Mouse (Mus musculus): ENCODE measurements around the gene Celf2.

Celf2 gene

DNA sequence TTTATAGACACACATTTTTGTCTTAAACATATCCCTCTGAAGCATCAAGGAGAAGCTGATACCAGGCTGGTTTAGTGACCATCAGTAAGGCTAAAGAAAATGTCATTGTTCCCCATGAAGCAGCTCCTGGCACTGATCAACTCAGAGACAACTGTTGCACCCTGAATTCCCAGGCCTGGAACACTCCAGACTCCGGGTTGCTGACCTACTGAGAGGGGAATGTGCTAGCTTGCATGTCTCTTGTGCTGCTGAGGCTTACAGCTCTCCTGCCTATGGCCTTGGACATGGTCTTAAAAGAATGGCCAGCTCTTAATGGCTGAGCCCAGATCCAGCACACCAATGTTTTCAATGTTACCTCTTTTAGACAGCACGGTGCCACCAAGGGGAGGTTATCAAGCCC is 970.9 kb downstream of the Celf2 start:
- DNase-seq = peak; percentile 31

DNA sequence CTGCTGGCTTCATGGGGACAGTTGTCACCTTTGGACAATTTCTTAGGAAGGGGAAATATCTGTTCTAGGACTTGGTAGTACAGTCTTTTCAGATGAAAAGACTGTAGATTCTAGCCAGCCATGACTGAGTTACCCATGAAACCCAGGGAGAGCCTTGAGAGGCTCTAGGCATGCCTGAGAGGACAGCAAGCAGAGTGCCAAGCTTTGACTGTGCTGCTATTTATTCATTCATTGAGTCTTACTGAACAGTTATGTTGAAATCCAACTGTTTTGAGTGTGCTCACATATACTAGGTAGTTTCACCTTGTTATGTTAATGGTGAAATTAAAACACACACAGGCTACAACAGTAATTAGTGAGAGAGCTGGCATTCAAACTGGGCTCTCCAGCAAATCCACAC is 971.3 kb downstream of the Celf2 start:
- peak; percentile 54 for DNase-seq

DNA sequence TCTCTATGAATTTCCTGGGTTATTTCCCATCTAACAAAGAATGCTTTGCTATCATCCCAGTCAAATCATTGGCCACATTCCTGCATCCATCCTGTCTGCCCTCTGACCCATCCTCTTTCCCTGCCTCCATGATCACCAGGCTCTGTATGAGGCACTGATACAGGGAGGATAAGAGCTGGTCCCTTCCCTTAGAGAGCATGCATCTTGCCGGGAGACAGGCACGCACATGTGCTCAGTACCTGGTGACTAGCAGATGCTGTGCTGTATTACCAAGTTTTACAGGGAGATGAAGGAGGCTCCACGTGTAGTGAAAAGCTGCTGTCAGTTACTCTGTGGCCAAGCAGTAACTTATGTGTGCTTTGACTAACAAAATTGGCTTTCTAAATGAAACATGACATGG is 972.0 kb downstream of the Celf2 start:
- DNase-seq = peak; percentile 68

DNA sequence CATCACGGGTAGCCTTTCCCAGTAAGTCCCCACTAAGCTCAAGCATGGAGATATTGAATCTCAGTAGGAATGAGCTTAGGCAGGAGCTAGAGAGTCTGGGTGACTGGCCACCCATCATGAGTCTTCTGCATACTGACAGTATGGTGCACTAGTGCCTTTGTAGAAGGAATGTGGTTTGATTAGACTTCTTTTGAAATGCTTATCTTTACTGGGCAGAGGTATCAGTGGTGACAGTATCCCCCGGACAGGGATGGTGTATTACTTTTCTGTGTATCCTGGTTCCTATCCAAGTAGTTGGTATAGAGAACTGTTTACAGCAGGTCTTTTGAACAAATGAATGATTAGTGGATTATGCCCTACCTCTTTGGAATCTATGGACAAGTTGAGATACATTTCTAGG is 973.0 kb downstream of the Celf2 start:
- no peak for DNase-seq

DNA sequence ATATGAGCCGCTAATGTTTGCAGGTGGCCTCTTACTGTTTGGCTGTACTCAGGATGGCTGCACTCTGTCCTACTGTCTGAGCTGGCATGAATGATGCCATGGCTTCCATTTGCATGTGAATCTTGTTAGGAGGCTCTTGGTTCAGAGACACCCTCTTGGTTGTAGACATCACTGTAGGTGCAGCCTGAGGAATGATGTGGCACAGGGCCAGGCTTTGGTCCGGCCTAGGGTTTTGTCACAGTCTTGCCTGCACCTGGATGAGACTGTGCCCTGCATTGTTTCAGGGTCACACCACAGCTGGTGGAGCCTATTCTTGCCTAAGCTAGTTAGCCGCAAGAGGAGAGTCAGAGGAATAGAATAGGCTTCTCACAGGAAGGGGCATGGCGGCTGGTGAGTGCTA is 977.0 kb downstream of the Celf2 start:
- DNase-seq = peak; percentile 85

DNA sequence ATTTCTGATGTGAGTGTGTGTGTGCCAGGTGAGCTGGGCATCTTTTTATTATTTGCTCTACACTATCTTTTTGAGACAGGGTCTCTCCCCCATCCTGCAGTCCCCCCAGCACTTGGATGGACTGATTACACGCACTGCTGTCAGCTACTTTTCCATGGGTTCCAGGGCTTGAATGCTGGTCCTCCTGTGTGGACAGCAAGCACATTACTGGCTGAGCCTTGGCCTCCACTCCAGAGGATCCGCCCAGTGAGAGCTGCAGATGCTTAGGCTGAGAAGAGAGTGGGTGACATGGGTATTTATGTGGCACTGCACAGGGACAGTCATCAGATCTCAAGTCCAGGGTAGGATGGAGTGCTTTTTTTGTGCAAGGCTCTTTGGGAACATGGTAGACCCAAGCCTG is 981.3 kb downstream of the Celf2 start:
- DNase-seq = peak; percentile 64

DNA sequence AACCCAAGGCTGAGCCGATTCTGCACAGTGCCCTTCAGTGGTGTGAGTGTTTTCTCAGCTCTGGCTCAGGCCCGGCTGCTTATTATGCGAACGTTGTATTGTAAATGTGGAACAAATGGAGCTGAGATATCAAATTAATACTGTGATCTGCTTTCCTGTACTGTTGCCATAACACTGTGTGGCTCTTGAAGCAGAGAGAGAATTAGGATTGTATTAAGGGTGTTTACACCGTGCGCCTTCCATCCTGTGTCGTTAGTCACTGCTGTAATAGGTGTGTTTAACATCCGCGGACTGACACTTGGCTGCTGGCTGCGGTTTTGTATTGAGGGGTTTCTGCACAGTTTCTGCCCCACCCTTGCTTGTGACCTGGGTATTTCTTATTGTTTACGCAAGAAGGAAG is 982.5 kb downstream of the Celf2 start:
- no peak for DNase-seq

DNA sequence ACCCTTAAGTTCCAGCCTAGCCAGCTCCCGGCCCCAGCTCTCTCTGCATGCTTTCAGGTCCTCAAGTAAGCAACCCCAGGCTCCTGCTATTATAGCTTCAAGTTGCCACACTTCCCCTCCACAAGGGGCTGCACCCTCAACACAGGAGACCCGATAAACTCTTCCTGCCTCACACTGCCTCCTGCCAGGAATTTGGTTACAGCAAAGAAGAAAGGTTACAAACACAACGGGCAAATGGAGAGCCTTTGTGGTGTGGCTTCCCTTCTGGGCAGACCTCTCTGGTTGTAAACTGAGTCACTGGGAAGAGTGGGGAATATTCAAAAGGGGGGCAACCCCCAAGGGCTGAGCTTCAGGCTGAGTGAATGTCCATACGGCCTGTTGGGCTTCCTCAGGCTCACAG is 983.1 kb downstream of the Celf2 start:
- DNase-seq = peak; percentile 74

DNA sequence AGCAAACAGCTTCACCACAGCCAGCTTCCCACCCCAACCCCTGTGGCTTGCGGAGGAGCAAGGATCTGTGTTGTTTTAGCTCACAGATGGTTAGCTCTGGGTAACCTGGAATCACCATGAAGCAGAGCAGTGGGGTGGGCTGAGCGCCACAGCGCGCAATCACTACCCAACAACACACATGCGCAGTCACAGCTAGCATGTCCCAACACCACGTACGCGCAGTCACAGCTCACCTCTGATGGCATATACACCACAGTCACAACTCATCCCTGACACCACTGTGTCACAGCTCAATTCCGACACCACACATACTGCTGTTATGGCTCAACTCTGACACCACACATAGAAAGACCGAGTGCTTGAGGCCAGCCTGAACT is 985.5 kb downstream of the Celf2 start:
- DNase-seq = peak; percentile 81

DNA sequence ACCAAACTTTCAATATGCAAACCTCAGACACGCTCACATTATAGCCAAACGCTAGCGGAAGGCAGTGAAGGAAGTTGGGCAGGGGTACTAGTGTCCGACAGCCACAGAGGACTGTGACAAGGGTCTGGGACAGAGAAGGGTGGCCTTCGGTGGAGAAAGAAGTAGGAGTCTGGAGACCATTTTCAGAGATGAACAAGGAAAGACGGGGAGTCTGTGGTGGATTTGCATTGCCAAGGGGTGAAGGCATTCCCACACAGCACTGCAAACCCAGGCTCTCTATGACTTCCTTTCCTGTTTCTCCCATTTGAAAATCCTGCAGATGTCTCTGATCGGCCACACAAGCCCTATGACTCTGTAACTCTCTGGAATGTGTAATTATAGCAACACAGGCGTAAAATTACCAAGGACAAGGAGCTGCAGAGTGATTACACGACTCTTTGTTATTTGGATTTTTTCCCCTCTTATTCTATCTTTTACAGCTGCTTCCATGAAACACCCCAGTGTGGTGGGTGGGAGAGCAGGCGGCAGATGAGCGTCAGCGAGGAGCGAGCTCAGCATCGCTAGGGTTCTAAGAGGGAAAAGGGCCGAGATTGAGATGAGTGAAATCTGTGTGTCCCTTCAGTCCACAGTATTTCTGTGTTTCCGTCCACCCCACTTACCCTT is 986.0 kb downstream of the Celf2 start:
- DNase-seq = peak; percentile 71

DNA sequence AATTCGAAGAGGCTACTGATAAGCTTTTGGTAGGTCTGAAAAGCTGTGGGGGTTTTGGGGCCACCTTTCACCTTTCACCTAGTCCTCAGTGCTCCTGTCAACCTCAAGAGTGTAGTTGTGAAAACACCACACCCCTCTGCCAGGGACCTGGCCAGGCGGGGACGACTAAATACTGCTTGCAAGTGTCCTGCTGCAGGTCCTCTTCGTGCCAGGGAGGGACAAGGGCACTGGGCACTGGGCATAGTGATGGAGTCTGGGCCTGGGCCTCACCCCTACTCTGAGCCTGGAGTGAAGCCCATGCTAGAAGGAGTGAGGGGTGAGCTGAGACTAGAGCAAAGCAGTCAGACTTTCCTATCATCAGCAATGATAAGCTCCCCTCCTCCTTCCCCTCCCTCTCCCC is 987.0 kb downstream of the Celf2 start:
- DNase-seq = peak; percentile 61

DNA sequence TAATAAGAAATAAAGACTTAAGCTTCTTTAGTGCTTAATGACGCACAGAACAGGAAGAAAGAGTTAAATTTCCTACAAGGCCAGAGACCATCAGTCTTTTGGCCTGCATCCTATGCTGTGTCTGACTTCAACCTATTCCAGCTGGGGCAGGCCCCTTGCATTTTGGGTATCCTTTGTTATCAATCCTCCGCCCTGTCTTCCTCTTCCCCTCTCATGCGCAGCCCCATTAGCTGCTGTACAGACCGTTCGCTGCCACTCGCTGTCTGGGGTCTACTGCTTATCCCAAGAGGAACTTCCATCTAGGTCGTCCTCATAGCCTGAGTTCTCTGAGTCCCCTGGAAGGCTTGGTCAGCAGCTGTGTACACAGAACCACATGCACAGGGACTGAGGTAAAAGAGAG is 996.2 kb downstream of the Celf2 start:
- peak; percentile 41 for DNase-seq

DNA sequence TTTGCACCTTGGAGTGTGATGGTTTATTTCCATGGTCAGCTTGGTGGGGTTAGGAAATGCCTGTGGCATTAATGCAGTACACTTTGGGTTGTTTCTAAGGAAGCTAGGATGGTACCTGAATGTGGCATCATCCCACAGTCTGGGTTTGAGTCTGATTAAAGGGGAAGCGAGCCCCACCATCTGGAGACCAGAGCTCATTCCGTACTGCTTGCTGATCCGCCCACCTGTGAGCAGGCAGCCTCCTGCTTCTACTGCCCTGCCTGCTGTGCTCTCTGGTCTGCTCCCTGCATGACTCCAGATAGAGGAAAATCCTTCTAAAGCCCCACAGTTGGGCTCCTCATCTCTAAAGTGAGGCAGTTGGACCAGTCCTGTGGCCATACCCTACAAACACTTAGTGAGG is 1002.3 kb downstream of the Celf2 start:
- peak; percentile 49 for DNase-seq

DNA sequence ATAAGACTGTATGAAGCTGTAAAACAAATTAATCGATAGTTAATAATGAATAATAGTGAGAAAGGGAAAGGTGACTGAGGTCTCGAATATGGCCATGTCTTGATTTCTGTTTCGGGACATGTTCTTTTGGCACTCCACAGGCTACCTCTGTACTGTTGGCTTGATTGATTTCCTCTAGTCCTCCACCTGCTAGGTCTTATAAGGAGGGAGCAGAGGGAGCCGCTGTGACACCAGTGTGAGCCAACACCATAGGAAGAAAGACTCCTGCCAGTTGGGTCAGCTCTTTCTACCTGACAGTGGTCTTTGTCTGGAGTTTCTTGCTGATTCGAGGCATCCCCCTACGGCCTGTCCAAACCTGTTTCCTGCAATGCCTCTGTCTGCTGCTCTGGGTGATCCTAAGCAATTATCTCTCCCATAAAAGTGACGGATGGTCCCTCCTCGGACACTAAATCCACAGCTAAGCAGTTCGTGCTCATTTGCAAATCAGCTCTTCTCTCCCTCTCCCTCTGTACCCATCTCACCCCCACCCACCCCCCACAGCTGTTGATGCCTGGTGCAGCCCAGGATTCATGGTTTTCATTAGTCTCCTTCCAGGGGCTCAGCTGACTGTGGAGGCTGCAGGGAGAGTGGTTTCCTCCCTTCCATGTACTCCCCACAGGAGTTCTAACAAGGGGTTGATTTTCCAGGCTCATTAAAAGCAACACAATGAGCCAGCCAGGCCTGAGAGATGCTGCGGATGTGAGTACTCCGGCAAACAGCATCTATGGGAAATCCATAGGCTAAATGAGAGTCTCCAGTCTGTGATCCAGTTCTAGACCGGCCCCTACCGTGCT is 1003.2 kb downstream of the Celf2 start:
- peak; percentile 68 for DNase-seq

DNA sequence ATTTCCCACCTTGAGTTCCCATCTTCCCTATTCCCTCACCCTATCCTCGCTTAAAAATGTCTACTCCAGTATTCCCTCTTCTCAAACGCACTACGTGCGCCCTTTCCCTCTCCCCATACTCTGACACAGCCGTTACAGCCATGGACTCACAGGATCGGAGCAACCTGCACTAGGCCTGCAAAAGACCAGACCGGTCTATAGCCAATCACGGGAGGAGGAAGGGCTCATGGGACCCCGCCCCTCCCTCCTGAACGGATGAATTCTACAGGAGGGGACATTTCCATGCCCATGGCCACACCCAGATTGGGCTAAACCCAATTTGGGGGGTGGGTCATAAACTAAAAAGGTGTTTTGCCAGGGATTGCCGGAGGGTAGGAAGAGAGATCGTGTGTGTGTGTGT is 1003.8 kb downstream of the Celf2 start:
- peak; percentile 79 for DNase-seq

DNA sequence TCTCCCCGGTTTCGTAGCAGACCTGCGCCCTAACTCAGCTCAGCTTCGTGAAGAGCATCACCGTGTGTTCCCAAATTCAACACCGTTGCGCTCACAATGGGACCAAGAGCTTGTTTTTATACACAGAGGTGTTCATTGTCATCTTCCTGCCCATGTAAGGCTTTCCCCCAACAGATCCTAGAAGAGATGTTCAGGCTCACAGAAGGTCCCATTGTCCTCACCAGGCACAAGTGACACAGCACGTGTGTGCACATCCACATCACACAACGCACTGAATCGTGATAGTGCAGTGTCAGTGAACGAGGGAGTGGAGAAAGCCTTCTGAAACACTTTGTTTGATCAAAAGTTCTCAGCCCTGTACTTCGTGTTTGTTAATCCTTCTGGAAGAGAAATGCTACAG is 1011.3 kb downstream of the Celf2 start:
- DNase-seq = peak; percentile 75

DNA sequence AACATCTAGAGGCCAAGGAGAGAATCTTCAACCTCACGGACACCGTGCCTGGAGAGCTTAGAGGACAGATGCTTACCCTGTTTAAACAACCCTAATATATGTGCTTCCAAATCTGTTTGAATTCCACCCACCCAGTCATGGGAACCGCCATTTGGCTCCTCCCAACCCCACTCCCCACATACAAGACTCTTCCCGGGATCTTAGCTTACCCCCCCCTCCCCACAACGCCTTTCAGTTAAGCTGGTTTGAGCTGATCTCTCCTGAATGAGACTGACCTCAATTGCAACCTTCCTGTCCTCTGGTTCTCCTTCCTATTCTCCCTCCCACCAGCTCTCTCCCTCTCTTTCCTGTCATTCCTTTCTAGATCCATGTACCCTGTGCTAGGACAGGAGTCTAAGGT is 1011.7 kb downstream of the Celf2 start:
- DNase-seq = peak; percentile 48

DNA sequence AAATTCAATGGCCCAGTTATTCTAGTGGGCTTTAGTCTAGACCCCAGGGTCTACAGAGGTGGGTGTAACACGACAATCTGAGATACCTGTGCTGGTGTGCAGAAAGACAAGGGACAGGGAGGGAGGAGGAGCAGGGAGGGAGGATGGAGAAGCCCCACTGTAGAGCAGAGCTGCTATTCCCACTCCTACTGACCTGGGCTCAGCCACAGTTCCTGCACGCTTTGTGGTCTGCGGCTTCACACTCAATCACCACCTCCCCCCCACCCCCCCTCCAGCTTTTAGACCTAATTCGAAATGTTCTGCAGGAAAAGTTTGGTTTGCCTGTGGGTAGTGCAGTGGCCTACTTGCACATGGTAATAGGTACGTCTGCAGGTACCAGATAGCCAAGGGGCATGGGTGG is 1015.5 kb downstream of the Celf2 start:
- DNase-seq = peak; percentile 78

DNA sequence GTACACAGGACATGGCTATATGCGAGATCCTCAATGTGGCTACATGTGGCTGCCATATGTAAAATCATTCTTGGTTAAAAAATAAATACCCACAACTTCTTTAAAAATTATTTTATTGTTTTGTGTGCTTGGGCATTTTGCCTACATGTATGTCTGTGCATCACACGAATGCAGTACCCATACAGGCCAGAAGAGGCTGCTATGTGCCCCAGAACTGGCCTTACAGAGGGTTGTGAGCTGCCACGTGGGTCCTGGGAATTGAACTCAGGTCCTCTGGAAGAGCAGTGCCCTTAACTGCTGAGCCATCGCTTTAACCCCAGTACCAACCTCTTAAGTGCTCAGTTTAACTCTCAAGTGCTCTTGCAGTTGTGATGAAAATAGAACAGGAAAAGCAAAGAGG is 1018.5 kb downstream of the Celf2 start:
- DNase-seq = peak; percentile 76

DNA sequence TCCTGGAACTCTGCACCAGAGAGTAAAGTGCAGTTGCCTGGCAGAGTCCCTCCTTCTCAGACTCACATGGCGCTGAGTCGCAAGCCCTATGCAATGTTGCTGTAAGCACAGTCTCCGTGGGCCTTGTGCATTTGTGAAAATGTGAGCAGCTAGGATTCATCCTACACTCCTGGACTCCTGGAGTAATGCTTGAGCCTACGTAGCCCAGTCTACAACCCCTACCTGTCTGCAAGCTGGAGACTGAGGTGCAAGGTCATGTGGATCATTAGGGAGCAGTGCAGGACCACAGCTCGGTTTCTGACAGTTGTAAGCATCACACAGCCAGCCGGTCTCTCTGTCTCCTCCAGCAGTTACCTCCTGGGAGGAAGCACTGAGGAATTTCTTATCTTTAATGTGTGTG is 1019.3 kb downstream of the Celf2 start:
- peak; percentile 67 for DNase-seq
